Mouse (Mus musculus) intestine, embryonic 14.5 days (tissue): Measurements from ENCODE around the gene Tpst2. TPM values are rescaled to one million over a fixed set of nuclear protein-coding genes. Genes with fewer than 3 reads are reported as not detected.

Experiments used
- ATAC-seq: fragments of 200-750 bp; cut with Nextera tagmentation; replicated peaks from 2 replicates; pipeline ENCODE4 v1.8.0; 2017; ENCODE audit warnings: low read depth, moderate number of reproducible peaks, moderate TSS enrichment, moderate library complexity; ENCODE audit not compliant: low FRiP score, low TSS enrichment
- DNase-seq: peaks from one replicate; pipeline ENCODE4 v3.0.0-alpha.2; 2018; ENCODE audit warnings: low spot score
- H3K27ac ChIP-seq: fragments of 300-500 bp; sonication (generic); 2 replicates; pipeline ENCODE4 v1.5.1; 2014; ENCODE audit warnings: low read depth, mild to moderate bottlenecking, control low read depth
- H3K27me3 ChIP-seq: fragments of 300-500 bp; sonication (generic); replicated peaks from 2 replicates; pipeline ENCODE4 v1.6.1; 2014; ENCODE audit warnings: low read length, control low read depth; ENCODE audit not compliant: control insufficient read depth, insufficient read depth
- H3K36me3 ChIP-seq: fragments of 300-500 bp; sonication (generic); 2 replicates; pipeline ENCODE4 v1.6.1; 2014; ENCODE audit warnings: low read length, control low read depth; ENCODE audit not compliant: control insufficient read depth, insufficient read depth
- H3K4me1 ChIP-seq: fragments of 300-500 bp; sonication (generic); replicated peaks from 2 replicates; pipeline ENCODE4 v1.6.1; 2014; ENCODE audit warnings: low read length, control low read depth, mixed read lengths; ENCODE audit not compliant: control insufficient read depth, insufficient read depth
- H3K4me2 ChIP-seq: fragments of 300-500 bp; sonication (generic); 2 replicates; pipeline ENCODE4 v1.6.1; 2014; ENCODE audit warnings: low read length
- H3K4me3 ChIP-seq: fragments of 300-500 bp; sonication (generic); 2 replicates; pipeline ENCODE4 v1.5.1; 2014; ENCODE audit warnings: low read depth, low read length, control low read depth, mixed read lengths
- H3K9ac ChIP-seq: fragments of 300-500 bp; sonication (generic); 2 replicates; pipeline ENCODE4 v1.6.1; 2014; ENCODE audit warnings: mild to moderate bottlenecking, low read length
- H3K9me3 ChIP-seq: fragments of 300-500 bp; sonication (generic); 2 replicates; pipeline ENCODE4 v1.6.1; 2016; ENCODE audit warnings: low read length, control low read depth; ENCODE audit not compliant: control insufficient read depth
- WGBS: fragments of 180-500 bp; shearing (Covaris S2); extraction: QIAGEN DNeasy Blood & Tissue Kit; methylation state at CpG from one replicate; pipeline ENCODE4 v1.1.7; 2014; 5-methylcytosine and 5-hydroxymethylcytosine counted together
- polyA plus RNA-seq: library from polyadenylated mRNA; unstranded; fragments of >200 nt; fragmentation: Nextera tagmentation; extraction: Ambion mirVana; gene quantifications from 2 replicates; pipeline ENCODE4 v1.2.1, GENCODE M21; 2014

Gene Tpst2
- polyA plus RNA-seq, 1 experiment from 2014 or later = 40.8 TPM

DNA sequence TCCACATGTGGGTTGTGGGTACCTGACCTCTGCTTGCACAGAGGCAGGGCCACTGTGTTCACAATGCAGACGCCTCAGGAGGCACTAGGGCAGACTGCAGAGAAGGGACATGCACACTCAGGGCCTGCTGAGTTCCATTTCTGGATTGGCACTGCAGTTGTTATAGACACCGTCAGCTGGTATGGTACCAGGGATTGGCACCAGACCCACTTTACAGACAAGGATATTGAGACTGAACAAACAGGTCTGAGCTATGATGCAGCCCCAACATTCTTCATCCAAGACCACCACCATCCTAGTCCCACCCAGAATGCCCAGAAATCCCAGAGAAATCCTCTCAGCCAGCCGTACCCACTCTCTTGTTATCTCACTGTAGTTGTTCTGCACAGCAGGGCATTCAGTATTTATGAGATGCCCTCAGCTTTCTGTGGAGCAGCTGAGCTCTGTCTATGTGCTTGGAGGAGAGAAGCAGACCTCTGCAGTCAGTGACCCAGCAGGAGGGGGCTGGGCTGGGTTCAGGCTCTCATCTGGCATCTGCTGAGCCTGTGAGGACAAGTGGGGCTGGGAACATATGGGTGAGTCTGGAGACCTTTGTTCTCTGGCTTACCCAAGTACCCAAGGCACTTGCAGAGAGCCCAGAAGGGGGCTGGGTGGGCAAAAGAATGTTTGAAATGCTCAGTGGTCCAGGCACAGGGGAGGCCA is 37.6 kb upstream of the Tpst2 start:
- no peak overlapping the region for H3K4me2 ChIP-seq
- DNase-seq = no peak
- H3K27me3 ChIP-seq = no peaks in the 10 kb centered on the region
- H3K9me3 ChIP-seq = no peaks in the 10 kb centered on the region
- H3K4me3 ChIP-seq = no peak overlapping the region
- no peak for ATAC-seq
- H3K4me1 ChIP-seq = peaks cover 8% of the 10 kb centered on the region
- no peaks in the 10 kb centered on the region for H3K36me3 ChIP-seq
- 73% methylated on average over 3 of the region's 3 CpGs for WGBS
- no peak overlapping the region for H3K9ac ChIP-seq
- H3K27ac ChIP-seq = no peak overlapping the region

DNA sequence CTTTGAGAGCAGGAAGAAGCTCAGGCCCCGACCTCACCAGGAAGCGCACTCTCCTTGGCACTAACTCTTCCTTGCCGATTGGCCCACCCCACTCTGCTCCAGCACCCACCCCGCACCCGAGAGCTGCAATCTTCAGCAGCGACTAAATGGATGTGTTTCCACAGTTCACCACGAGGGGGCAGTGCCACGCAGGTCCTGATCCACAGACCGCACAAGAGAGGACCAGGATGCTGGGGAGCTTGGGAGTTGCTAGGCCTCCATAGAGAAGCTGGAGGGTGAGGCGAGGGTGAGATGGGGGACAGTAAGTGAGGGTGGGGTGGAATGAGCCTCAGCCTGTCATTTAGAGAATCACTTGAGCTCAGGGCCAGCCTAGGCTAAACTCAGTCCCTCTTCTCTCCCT is 35.7 kb upstream of the Tpst2 start:
- Histone ChIP-seq H3K27me3 (no peaks in the 10 kb centered on the region), H3K4me1 (peaks cover 8% of the 10 kb centered on the region), H3K27ac (no peak overlapping the region), H3K36me3 (no peaks in the 10 kb centered on the region), H3K9ac (no peak overlapping the region), H3K9me3 (no peaks in the 10 kb centered on the region), H3K4me3 (no peak overlapping the region), H3K4me2 (0 out of 2 replicates have a peak overlapping the region, but pooled peaks have one; percentile 16)
- DNase-seq (peak; percentile 97), ATAC-seq (peak; percentile 38; the same call in 1 of the 2 replicates)
- 3% methylated on average over 10 of the region's 10 CpGs for WGBS

DNA sequence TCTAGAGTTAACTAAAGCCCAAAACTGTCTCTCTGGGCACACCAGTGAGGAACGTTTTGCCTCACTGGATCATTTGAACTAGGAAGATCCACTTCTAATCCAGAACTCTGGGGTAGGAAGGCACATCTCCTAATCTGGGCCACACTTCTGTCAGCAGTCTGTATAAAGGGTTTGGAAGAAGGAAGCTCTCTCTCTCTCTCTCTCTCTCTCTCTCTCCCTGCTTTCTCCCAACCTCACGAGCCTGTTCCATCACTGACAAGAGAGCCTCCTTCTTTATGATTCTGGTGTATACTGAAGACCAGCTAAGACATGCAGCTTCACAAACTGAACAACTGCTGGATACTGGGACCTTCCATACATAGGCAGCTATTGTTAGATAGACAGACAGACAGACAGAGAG is 34.6 kb upstream of the Tpst2 start:
- H3K27ac ChIP-seq = no peak overlapping the region
- H3K36me3 ChIP-seq = no peaks in the 10 kb centered on the region
- DNase-seq (no peak), ATAC-seq (no peak)
- H3K9me3 ChIP-seq = no peaks in the 10 kb centered on the region
- 71% methylated on average over 2 of the region's 2 CpGs for WGBS
- H3K27me3 ChIP-seq = no peaks in the 10 kb centered on the region
- H3K4me1 ChIP-seq = peaks cover 8% of the 10 kb centered on the region
- no peak overlapping the region for H3K9ac ChIP-seq
- no peak overlapping the region for H3K4me3 ChIP-seq
- H3K4me2 ChIP-seq = no peak overlapping the region

DNA sequence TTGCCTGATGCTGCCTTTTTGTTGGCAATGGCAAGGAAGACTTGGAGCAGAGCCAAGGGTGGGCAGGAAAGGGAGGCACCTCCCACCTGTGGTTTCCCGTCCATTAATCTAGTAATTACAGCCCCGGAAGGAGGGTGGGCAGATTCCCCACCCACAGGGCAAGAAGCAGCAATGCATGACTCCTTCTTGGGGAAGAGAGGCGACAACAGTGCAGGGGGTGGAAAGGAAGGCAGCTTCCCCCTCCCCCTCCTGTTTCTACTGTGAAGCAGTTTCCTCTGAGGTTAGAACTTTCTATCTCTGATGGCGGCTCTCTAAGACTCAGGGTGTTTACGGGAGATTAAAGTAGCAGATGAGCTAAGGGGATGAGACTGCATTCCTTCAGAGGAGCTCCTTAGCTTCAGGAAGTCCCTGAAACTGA is 34.1 kb upstream of the Tpst2 start:
- Histone ChIP-seq H3K4me3 (no peak overlapping the region), H3K4me1 (peaks cover 5% of the 10 kb centered on the region), H3K9ac (no peak overlapping the region), H3K9me3 (no peaks in the 10 kb centered on the region), H3K27ac (no peak overlapping the region), H3K36me3 (no peaks in the 10 kb centered on the region), H3K4me2 (no peak overlapping the region), H3K27me3 (no peaks in the 10 kb centered on the region)
- no peak for ATAC-seq
- no peak for DNase-seq
- WGBS = 61% methylated on average over 5 of the region's 5 CpGs

DNA sequence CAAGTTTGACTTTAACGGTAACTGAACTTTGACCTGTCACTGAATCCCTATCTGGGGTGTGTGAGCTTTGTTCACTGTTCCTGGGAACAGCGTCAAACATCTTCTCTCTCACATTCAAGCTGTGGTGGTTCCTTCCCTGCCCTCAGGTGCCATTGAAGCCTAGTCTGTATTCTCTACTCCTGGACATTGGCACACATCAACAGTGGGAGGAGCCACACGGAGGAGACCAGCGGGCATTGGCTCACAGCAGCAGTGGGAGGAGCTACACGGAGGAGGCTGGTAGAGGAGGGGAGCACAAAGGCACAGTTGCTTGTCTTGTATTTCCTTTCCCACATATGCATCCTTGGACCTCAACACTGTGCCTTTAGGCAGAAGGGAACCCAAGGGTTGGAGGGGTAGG is 33.5 kb upstream of the Tpst2 start:
- no peak for ATAC-seq
- no peak overlapping the region for H3K9ac ChIP-seq
- no peaks in the 10 kb centered on the region for H3K4me1 ChIP-seq

GRCm38 (mm10) chr5:112243539-112244274 is 32.8 kb upstream of the Tpst2 start:
- Histone ChIP-seq H3K4me1 (no peaks in the 10 kb centered on the region), H3K27me3 (no peaks in the 10 kb centered on the region), H3K9ac (no peak overlapping the region), H3K36me3 (no peaks in the 10 kb centered on the region), H3K9me3 (no peaks in the 10 kb centered on the region), H3K27ac (no peak overlapping the region), H3K4me3 (no peak overlapping the region), H3K4me2 (no peak overlapping the region)
- 61% methylated on average over 10 of the region's 10 CpGs for WGBS
- DNase-seq = no peak
- ATAC-seq = no peak

More for the DNA sequence above, 33.5 kb upstream of the Tpst2 start:
- 49% methylated on average over 5 of the region's 5 CpGs for WGBS
- H3K9me3 ChIP-seq = no peaks in the 10 kb centered on the region
- H3K4me2 ChIP-seq = no peak overlapping the region
- H3K27me3 ChIP-seq = no peaks in the 10 kb centered on the region
- H3K27ac ChIP-seq = no peak overlapping the region
- no peak for DNase-seq
- H3K4me3 ChIP-seq = no peak overlapping the region
- no peaks in the 10 kb centered on the region for H3K36me3 ChIP-seq

- no peak overlapping the region for H3K4me3 ChIP-seq
- no peaks in the 10 kb centered on the region for H3K27me3 ChIP-seq
- H3K4me1 ChIP-seq = no peaks in the 10 kb centered on the region
- no peak overlapping the region for H3K27ac ChIP-seq
- DNase-seq (no peak), ATAC-seq (no peak)
- no peak overlapping the region for H3K4me2 ChIP-seq
- H3K36me3 ChIP-seq = no peaks in the 10 kb centered on the region
- H3K9ac ChIP-seq = no peak overlapping the region
- WGBS = 59% methylated on average over 1 of the region's 1 CpGs
- H3K9me3 ChIP-seq = no peaks in the 10 kb centered on the region
Observed at GRCm38 (mm10) chr5:112244275-112244562, 32.3 kb upstream of the Tpst2 start.

- Histone ChIP-seq H3K4me1 (no peaks in the 10 kb centered on the region), H3K4me3 (no peak overlapping the region), H3K27me3 (no peaks in the 10 kb centered on the region), H3K9me3 (no peaks in the 10 kb centered on the region), H3K9ac (no peak overlapping the region), H3K36me3 (no peaks in the 10 kb centered on the region), H3K27ac (no peak overlapping the region), H3K4me2 (no peak overlapping the region)
- ATAC-seq = no peak
- WGBS = 46% methylated on average over 8 of the region's 8 CpGs
- DNase-seq = no peak
Observed at GRCm38 (mm10) chr5:112244890-112245615, 31.4 kb upstream of the Tpst2 start.
